Mouse (Mus musculus): ENCODE data around the gene Ptpn7. TPM values are rescaled to one million over a fixed set of nuclear protein-coding genes. Genes with fewer than 3 reads are reported as not detected.

Gene Ptpn7
- total and polyA plus RNA-seq, 3 experiments: 202 to 215 TPM; not detected in 1

DNA sequence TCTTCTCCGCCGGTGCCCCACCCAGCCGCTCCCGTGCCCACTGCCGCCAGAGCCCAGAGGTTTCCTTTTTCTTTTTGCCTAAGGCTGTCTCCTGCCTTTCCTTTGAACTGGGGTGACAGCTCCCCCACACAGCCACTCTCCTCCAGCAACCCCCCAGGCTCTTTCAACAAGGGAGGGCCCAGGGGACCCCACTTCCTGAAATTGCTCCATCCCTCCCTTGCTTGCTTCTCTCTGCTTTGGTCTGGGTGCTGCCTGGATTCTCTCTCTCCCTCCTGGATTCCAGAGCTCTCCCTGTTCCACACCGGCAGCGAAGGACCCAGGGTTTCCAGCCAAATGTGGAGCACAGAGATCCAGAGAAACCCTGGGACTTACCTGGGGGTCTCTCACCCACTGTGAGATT is 32.1 kb upstream of the Ptpn7 start:
- H3K36me3 ChIP-seq (ENCODE audit: control insufficient read depth in 1 of 2, insufficient read depth in 2 of 2, low read length in 2 of 2): 0 out of 4 replicates have a peak, but pooled peaks cover 0 to under 1% of the 10 kb centered on the region in 2 experiments
- TF ChIP-seq GABPA (IDR thresholded peaks at IDR 0.05; ENCODE audit: low read depth, low read length) (no peak), USF2 (IDR thresholded peaks at IDR 0.05; ENCODE audit: borderline replicate concordance in 1 of 2, insufficient read depth in 1 of 2, low read depth in 1 of 2, low read length in 2 of 2) (no peak), MAX (IDR thresholded peaks at IDR 0.05; ENCODE audit: low read length) (no peak), ETS1 (IDR thresholded peaks at IDR 0.05; ENCODE audit: low read depth, low read length) (no peak), MXI1 (IDR thresholded peaks at IDR 0.05; ENCODE audit: low read depth, low read length) (no peak), TBP (IDR thresholded peaks at IDR 0.05; ENCODE audit: low read depth, low read length) (no peak), BHLHE40 (IDR thresholded peaks at IDR 0.05; ENCODE audit: borderline replicate concordance, low read depth, low read length) (no peak), ELF1 (IDR thresholded peaks at IDR 0.05; ENCODE audit: low read depth, low read length) (no peak), KAT2A (conservative IDR thresholded peaks at IDR 0.05; ENCODE audit: low read depth, low read length) (no peak), MYC (IDR thresholded peaks at IDR 0.05; ENCODE audit: low read depth, low read length) (no peak), JUND (IDR thresholded peaks at IDR 0.05; ENCODE audit: low read depth, low read length) (no peak), TCF12 (IDR thresholded peaks at IDR 0.05; ENCODE audit: low read depth, low read length) (no peak), ZNF384 (IDR thresholded peaks at IDR 0.05; ENCODE audit: low read depth, low read length) (no peak), USF1 (IDR thresholded peaks at IDR 0.05; ENCODE audit: low read depth, low read length) (no peak), NRF1 (IDR thresholded peaks at IDR 0.05; ENCODE audit: insufficient read depth, low read depth, low read length, poor library complexity, severe bottlenecking) (no peak), HCFC1 (IDR thresholded peaks at IDR 0.05; ENCODE audit: low read depth, low read length) (no peak), GATA1 (IDR thresholded peaks at IDR 0.05; ENCODE audit: low read depth, low read length) (no peak)
- H3K79me2 ChIP-seq (ENCODE audit: control insufficient read depth, insufficient read depth, low read length, poor library complexity): no peaks in the 10 kb centered on the region
- peak; percentile 38 for DNase-seq (ENCODE audit: low read depth, low spot score)
- peak overlapping the region; percentile 51 for H3K9ac ChIP-seq (ENCODE audit: control insufficient read depth, low read depth, low read length, poor library complexity, severe bottlenecking)
- peaks cover 0 to 4% of the 10 kb centered on the region in 2 experiments; a peak in 2 of 4 replicates for H3K4me1 ChIP-seq (ENCODE audit: control insufficient read depth in 1 of 2, insufficient read depth in 2 of 2, low read length in 2 of 2)
- no peaks in the 10 kb centered on the region; a peak in 1 of 4 replicates for H3K27me3 ChIP-seq (ENCODE audit: control insufficient read depth in 1 of 2, insufficient read depth in 2 of 2, low read length in 2 of 2)
- no peaks in the 10 kb centered on the region for H3K9me3 ChIP-seq (replicated peaks; ENCODE audit: insufficient read depth, low read length)
- H3K4me3 ChIP-seq (ENCODE audit: control insufficient read depth in 1 of 2, insufficient read depth in 1 of 2, low read depth in 2 of 2, low read length in 2 of 2): peak overlapping the region; percentile 28 to 42; a peak in 3 of 4 replicates
- no peak overlapping the region for H3K27ac ChIP-seq (ENCODE audit: control insufficient read depth, low read depth, low read length)

DNA sequence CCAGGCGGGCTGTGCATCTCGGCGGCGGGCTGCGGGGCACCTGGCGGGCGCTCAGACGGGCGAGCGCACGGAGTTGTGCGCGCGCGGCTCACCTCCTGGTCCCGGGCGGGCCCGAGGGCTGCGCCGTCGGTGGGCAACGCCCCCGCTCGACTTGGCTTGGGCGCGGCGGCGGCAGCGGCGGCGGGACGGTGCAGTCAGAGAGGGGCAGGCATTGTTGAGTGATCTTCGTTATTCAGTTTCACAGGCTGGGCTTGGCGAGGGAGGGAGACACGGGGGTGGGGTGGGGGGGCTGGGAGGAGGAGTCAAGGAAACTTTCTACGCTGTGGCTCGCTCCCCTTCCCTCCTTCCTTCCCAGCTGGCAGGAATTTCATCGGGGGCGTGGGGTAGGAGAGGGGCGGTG is 27.4 kb upstream of the Ptpn7 start, which contains the start of gene Lgr6:
Gene Lgr6, minus strand, starts transcription at position 153 of the 400 bp plus-strand sequence.
- TF ChIP-seq MYB (IDR thresholded peaks at IDR 0.05; ENCODE audit: low read depth, low read length) (no peak), SIN3A (IDR thresholded peaks at IDR 0.05; ENCODE audit: low read length) (no peak), TCF12 (IDR thresholded peaks at IDR 0.05; ENCODE audit: low read depth, low read length) (no peak), POLR2AphosphoS5 (IDR thresholded peaks at IDR 0.05; ENCODE audit: borderline replicate concordance, low read depth, low read length) (no peak), USF1 (IDR thresholded peaks at IDR 0.05; ENCODE audit: low read depth, low read length) (no peak), SMC3 (IDR thresholded peaks at IDR 0.05; ENCODE audit: low read depth, low read length) (no peak), E2F4 (IDR thresholded peaks at IDR 0.05; ENCODE audit: borderline replicate concordance, low read depth, low read length) (no peak), NRF1 (IDR thresholded peaks at IDR 0.05; ENCODE audit: insufficient read depth, low read depth, low read length, poor library complexity, severe bottlenecking) (no peak), RAD21 (IDR thresholded peaks at IDR 0.05; ENCODE audit: low read depth, low read length) (no peak), CHD2 (IDR thresholded peaks at IDR 0.05; ENCODE audit: low read length) (no peak)
- Histone ChIP-seq H3K36me3 (ENCODE audit: control insufficient read depth in 1 of 2, insufficient read depth in 2 of 2, low read length in 2 of 2) (0 out of 4 replicates have a peak, but pooled peaks cover 0 to 4% of the 10 kb centered on the region in 2 experiments), H3K9ac (ENCODE audit: control insufficient read depth, low read depth, low read length, poor library complexity, severe bottlenecking) (peak within 1 kb of the TSS; percentile 14; the same call in 1 of the 2 replicates), H3K79me2 (ENCODE audit: control insufficient read depth, insufficient read depth, low read length, poor library complexity) (no peaks in the 10 kb centered on the region), H3K9me3 (replicated peaks; ENCODE audit: insufficient read depth, low read length) (no peaks in the 10 kb centered on the region), H3K4me1 (ENCODE audit: control insufficient read depth in 1 of 2, insufficient read depth in 2 of 2, low read length in 2 of 2) (peaks cover 0 to 9% of the 10 kb centered on the region in 2 experiments; a peak in 2 of 4 replicates), H3K27ac (ENCODE audit: control insufficient read depth, low read depth, low read length) (no peak within 1 kb of the TSS), H3K27me3 (ENCODE audit: control insufficient read depth in 1 of 2, insufficient read depth in 2 of 2, low read length in 2 of 2) (no peaks in the 10 kb centered on the region), H3K4me3 (ENCODE audit: control insufficient read depth in 1 of 2, insufficient read depth in 1 of 2, low read depth in 2 of 2, low read length in 2 of 2) (peak within 1 kb of the TSS; percentile 20 to 40; a peak in 3 of 4 replicates)
- peak; percentile 26 for DNase-seq (ENCODE audit: low read depth, low spot score)
